Mouse (Mus musculus): Measurements from ENCODE around the gene Gm9736. TPM values are rescaled to one million over a fixed set of nuclear protein-coding genes. Genes with fewer than 3 reads are reported as not detected.
"Not testable (repeated sequence)": the region's sequence is repeated elsewhere in the genome, so short reads cannot be mapped to it uniquely, and the experiment has no call there.

Gene Gm9736
- not detected in 2 replicates for polyA plus RNA-seq (2014; fragmentation: Nextera tagmentation; extraction: Ambion mirVana)

GRCm38 (mm10) chr10:77751254-77751653 lies at the start of gene Gm9736:
Gene Gm9736 (minus strand): TSS chr10:77751354.
- H3K9me3 ChIP-seq (ENCODE audit: control insufficient read depth, low read length); H3K4me3 ChIP-seq (ENCODE audit: low read depth, low read length); H3K4me2 ChIP-seq (ENCODE audit: low read depth, low read length); H3K27me3 ChIP-seq (ENCODE audit: control insufficient read depth, insufficient read depth, low read length); H3K27ac ChIP-seq (ENCODE audit: low read depth, low read length); H3K9ac ChIP-seq (replicated peaks; ENCODE audit: low read depth, low read length); H3K36me3 ChIP-seq (ENCODE audit: control insufficient read depth, insufficient read depth, low read length); ATAC-seq (ENCODE audit: low read depth); H3K4me1 ChIP-seq (ENCODE audit: control insufficient read depth, insufficient read depth, low read length): not testable (repeated sequence)
- 78% methylated on average over 1 of the region's 1 CpGs for WGBS

DNA sequence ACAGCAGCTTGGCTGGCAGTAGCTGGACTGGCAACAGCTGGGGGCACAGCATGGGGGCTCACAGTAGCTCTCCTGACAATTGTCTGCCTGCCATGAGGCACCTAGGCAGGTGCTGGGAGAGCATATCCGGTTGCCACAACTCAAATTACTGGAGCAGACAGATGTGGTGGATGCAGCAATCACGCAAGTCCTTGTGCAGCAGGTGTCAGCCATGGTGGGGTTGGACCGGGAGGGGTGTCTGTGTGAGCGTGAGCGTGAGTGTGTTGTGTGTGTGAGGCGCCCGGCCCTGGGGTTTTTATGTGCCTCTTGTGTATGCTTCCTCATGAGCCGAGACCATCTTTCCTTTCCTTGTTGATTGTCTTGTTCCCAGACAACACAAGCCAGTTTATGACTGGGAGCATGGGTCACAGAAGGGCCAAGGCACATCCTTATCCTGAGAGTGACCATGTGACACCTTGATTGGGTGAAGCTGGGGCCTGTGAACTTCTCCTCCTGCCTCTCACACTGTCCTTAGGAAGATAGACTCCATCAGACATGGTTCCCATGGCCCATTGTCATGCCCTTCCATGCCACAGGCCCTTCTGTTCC lies 47.9 kb upstream of the Gm9736 start, which contains the start of gene Gm19668:
Gm19668 (minus strand) TSS at position 213 of the 588 bp plus-strand sequence.
- Histone ChIP-seq H3K9ac (replicated peaks; ENCODE audit: low read depth, low read length) (no peak within 1 kb of the TSS), H3K27me3 (ENCODE audit: control insufficient read depth, insufficient read depth, low read length) (no peaks in the 10 kb centered on the region), H3K4me1 (ENCODE audit: control insufficient read depth, insufficient read depth, low read length) (no peaks in the 10 kb centered on the region), H3K4me3 (ENCODE audit: low read depth, low read length) (no peak within 1 kb of the TSS), H3K4me2 (ENCODE audit: low read depth, low read length) (no peak within 1 kb of the TSS), H3K36me3 (ENCODE audit: control insufficient read depth, insufficient read depth, low read length) (no peaks in the 10 kb centered on the region), H3K27ac (ENCODE audit: low read depth, low read length) (no peak within 1 kb of the TSS), H3K9me3 (ENCODE audit: control insufficient read depth, low read length) (no peaks in the 10 kb centered on the region)
- WGBS, result 34% methylated on average over 8 of the region's 8 CpGs
- 0 out of 2 replicates have a peak, but pooled peaks have one; percentile 14 for ATAC-seq (ENCODE audit: low read depth)

DNA sequence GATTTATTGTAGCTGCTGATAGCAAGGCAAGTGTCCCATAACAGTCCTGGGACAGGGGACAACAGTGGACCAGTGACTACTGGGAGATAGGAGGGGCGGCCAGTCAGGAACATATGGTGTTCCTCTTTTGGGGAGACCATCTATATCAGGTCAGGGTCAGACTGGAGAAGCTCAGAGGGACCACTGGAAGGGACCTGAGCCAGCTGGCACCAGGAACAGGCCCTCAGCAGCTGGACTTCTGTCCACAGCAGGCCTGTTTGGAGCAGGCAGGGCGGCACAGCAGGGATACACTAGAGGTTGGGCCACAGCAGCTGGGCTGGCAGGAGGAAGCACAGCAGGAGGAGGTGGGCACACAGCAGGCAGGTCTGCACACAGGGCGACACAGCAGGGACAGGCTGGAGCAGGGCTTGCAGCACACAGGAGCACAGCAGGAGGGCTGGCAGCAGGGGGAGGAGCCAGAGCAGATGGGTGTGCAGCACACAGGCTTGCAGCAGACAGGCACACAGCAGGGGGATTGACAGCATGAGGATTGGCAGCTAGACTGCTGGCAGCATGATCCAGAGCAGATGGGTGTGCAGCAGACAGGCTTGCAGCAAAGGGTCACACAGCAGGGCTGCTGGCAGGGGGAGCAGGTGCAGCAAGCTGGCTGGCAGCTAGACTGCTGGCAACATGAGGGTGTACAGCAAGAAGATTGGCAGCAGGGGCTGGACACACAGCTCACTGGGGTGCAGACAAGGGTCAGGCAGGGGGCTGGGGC lies 47.2 kb upstream of the Gm9736 start:
- H3K27ac ChIP-seq (ENCODE audit: low read depth, low read length); H3K4me1 ChIP-seq (ENCODE audit: control insufficient read depth, insufficient read depth, low read length); H3K4me3 ChIP-seq (ENCODE audit: low read depth, low read length); ATAC-seq (ENCODE audit: low read depth); H3K9me3 ChIP-seq (ENCODE audit: control insufficient read depth, low read length); H3K36me3 ChIP-seq (ENCODE audit: control insufficient read depth, insufficient read depth, low read length); H3K4me2 ChIP-seq (ENCODE audit: low read depth, low read length); H3K27me3 ChIP-seq (ENCODE audit: control insufficient read depth, insufficient read depth, low read length); H3K9ac ChIP-seq (replicated peaks; ENCODE audit: low read depth, low read length): not testable (repeated sequence)
- WGBS, result 33% methylated on average over 3 of the region's 3 CpGs

GRCm38 (mm10) chr10:77797677-77798076 lies 46.5 kb upstream of the Gm9736 start:
- ATAC-seq (ENCODE audit: low read depth), result no peak
- no peaks in the 10 kb centered on the region for H3K36me3 ChIP-seq (ENCODE audit: control insufficient read depth, insufficient read depth, low read length)
- H3K9me3 ChIP-seq (ENCODE audit: control insufficient read depth, low read length), result no peaks in the 10 kb centered on the region
- no peaks in the 10 kb centered on the region for H3K4me1 ChIP-seq (ENCODE audit: control insufficient read depth, insufficient read depth, low read length)
- H3K9ac ChIP-seq (replicated peaks; ENCODE audit: low read depth, low read length), result no peak overlapping the region
- no peak overlapping the region for H3K27ac ChIP-seq (ENCODE audit: low read depth, low read length)
- 16% methylated on average over 3 of the region's 3 CpGs for WGBS
- no peak overlapping the region for H3K4me3 ChIP-seq (ENCODE audit: low read depth, low read length)
- no peaks in the 10 kb centered on the region for H3K27me3 ChIP-seq (ENCODE audit: control insufficient read depth, insufficient read depth, low read length)
- no peak overlapping the region for H3K4me2 ChIP-seq (ENCODE audit: low read depth, low read length)

GRCm38 (mm10) chr10:77794976-77795375 lies 43.8 kb upstream of the Gm9736 start, which contains the start of gene Gm9639:
Gene Gm9639 (minus strand): TSS chr10:77795076.
- H3K4me2 ChIP-seq (ENCODE audit: low read depth, low read length), result no peak within 1 kb of the TSS
- no peaks in the 10 kb centered on the region for H3K36me3 ChIP-seq (ENCODE audit: control insufficient read depth, insufficient read depth, low read length)
- H3K27me3 ChIP-seq (ENCODE audit: control insufficient read depth, insufficient read depth, low read length), result no peaks in the 10 kb centered on the region
- H3K4me1 ChIP-seq (ENCODE audit: control insufficient read depth, insufficient read depth, low read length), result no peaks in the 10 kb centered on the region
- no peak within 1 kb of the TSS for H3K27ac ChIP-seq (ENCODE audit: low read depth, low read length)
- no peaks in the 10 kb centered on the region for H3K9me3 ChIP-seq (ENCODE audit: control insufficient read depth, low read length)
- no peak for ATAC-seq (ENCODE audit: low read depth)
- H3K4me3 ChIP-seq (ENCODE audit: low read depth, low read length), result no peak within 1 kb of the TSS
- no peak within 1 kb of the TSS for H3K9ac ChIP-seq (replicated peaks; ENCODE audit: low read depth, low read length)
- WGBS, result 60% methylated on average over 2 of the region's 2 CpGs

- Histone ChIP-seq H3K9ac (replicated peaks; ENCODE audit: low read depth, low read length) (no peak overlapping the region), H3K27ac (ENCODE audit: low read depth, low read length) (no peak overlapping the region), H3K9me3 (ENCODE audit: control insufficient read depth, low read length) (no peaks in the 10 kb centered on the region), H3K27me3 (ENCODE audit: control insufficient read depth, insufficient read depth, low read length) (no peaks in the 10 kb centered on the region), H3K4me1 (ENCODE audit: control insufficient read depth, insufficient read depth, low read length) (no peaks in the 10 kb centered on the region), H3K4me2 (ENCODE audit: low read depth, low read length) (no peak overlapping the region), H3K4me3 (ENCODE audit: low read depth, low read length) (no peak overlapping the region), H3K36me3 (ENCODE audit: control insufficient read depth, insufficient read depth, low read length) (no peaks in the 10 kb centered on the region)
- no peak for ATAC-seq (ENCODE audit: low read depth)
- WGBS, result 83% methylated on average over 2 of the region's 2 CpGs
Measured at GRCm38 (mm10) chr10:77788621-77789020, 37.5 kb upstream of the Gm9736 start.

DNA sequence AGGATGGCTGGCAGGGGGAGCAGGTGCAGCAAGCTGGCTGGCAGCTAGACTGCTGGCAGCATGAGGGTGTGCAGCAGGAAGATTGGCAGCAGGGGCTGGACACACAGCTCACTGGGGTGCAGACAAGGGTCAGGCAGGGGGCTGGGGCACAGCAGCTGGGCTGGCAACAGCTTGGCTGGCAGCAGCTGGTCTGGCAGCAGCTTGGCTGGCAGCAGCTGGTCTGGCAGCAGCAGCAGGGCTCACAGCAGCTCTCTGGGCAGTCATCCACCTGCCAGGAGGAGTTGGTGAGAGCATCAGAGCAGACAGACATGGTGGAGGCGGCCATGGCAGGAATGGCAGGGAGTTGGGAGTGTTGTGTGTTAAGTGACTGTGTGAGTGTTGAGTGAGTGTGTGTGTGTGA lies 36.7 kb upstream of the Gm9736 start, which contains the start of gene Gm7137:
Gm7137 (minus strand) TSS at position 325 of the 400 bp plus-strand sequence.
- not testable (repeated sequence) for H3K27me3 ChIP-seq (ENCODE audit: control insufficient read depth, insufficient read depth, low read length); H3K36me3 ChIP-seq (ENCODE audit: control insufficient read depth, insufficient read depth, low read length); H3K27ac ChIP-seq (ENCODE audit: low read depth, low read length); ATAC-seq (ENCODE audit: low read depth); H3K4me2 ChIP-seq (ENCODE audit: low read depth, low read length); H3K9me3 ChIP-seq (ENCODE audit: control insufficient read depth, low read length); H3K9ac ChIP-seq (replicated peaks; ENCODE audit: low read depth, low read length); H3K4me3 ChIP-seq (ENCODE audit: low read depth, low read length); H3K4me1 ChIP-seq (ENCODE audit: control insufficient read depth, insufficient read depth, low read length)
- no CpG with 5 or more reads among the region's 1 CpGs for WGBS

GRCm38 (mm10) chr10:77783396-77783795 lies 32.2 kb upstream of the Gm9736 start:
- H3K4me2 ChIP-seq (ENCODE audit: low read depth, low read length); ATAC-seq (ENCODE audit: low read depth): not testable (repeated sequence)

DNA sequence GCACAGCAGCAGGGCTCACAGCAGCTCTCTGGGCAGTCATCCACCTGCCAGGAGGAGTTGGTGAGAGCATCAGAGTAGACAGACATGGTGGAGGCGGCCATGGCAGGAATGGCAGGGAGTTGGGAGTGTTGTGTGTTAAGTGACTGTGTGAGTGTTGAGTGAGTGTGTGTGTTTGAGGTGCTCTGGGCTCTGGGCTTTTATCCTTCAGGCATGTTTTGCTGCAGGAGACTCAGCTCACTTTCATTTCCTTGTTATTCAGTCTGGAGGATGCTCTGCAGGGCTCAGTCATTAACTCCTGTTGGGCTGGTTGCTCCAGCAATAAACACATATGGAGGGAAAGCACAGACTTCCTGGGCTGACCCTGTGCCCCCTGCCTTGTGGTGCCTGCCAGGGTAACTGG lies 31.3 kb upstream of the Gm9736 start, which contains the start of gene Gm3250:
Gm3250 (minus strand) TSS at position 101 of the 400 bp plus-strand sequence.
- not testable (repeated sequence) for H3K36me3 ChIP-seq (ENCODE audit: control insufficient read depth, insufficient read depth, low read length); ATAC-seq (ENCODE audit: low read depth); H3K4me2 ChIP-seq (ENCODE audit: low read depth, low read length); H3K9me3 ChIP-seq (ENCODE audit: control insufficient read depth, low read length); H3K27me3 ChIP-seq (ENCODE audit: control insufficient read depth, insufficient read depth, low read length); H3K4me1 ChIP-seq (ENCODE audit: control insufficient read depth, insufficient read depth, low read length); H3K27ac ChIP-seq (ENCODE audit: low read depth, low read length); H3K4me3 ChIP-seq (ENCODE audit: low read depth, low read length); H3K9ac ChIP-seq (replicated peaks; ENCODE audit: low read depth, low read length)
- 40% methylated on average over 1 of the region's 1 CpGs for WGBS

More at GRCm38 (mm10) chr10:77783396-77783795, 32.2 kb upstream of the Gm9736 start:
- H3K9me3 ChIP-seq (ENCODE audit: control insufficient read depth, low read length); H3K4me1 ChIP-seq (ENCODE audit: control insufficient read depth, insufficient read depth, low read length); H3K4me3 ChIP-seq (ENCODE audit: low read depth, low read length); H3K27me3 ChIP-seq (ENCODE audit: control insufficient read depth, insufficient read depth, low read length); H3K36me3 ChIP-seq (ENCODE audit: control insufficient read depth, insufficient read depth, low read length); H3K27ac ChIP-seq (ENCODE audit: low read depth, low read length); H3K9ac ChIP-seq (replicated peaks; ENCODE audit: low read depth, low read length): not testable (repeated sequence)
- WGBS, result 100% methylated on average over 1 of the region's 3 CpGs
